Mouse (Mus musculus): Measurements from ENCODE around the gene Map2k6. TPM values are rescaled to one million over a fixed set of nuclear protein-coding genes. Genes with fewer than 3 reads are reported as not detected.

Gene Map2k6
- total and polyA plus RNA-seq, 3 experiments, result 1.9 to 3.2 TPM; not detected in 1

DNA sequence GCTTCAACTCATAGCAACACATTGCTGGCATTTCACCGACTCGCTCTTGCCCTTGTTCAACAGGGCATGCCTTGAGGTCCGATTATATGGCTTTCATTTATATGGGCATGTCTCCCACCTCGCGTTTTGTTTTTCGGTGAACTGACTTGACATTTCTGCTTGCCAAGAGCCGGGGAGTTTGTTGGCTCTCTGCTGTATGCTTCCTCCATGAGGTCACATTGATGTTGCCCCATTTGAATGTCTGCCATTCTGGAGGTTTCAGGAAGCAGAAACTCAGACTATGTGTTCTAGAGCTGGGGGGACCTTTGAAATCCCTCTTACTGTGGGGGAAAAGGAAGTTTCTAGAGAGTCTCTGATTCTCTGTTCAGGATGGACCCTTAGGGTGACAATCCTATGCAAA, 21.5 kb downstream of the Map2k6 start:
- TF ChIP-seq USF1 (IDR thresholded peaks at IDR 0.05; ENCODE audit: low read depth, low read length), result no peak
- no peak for TF ChIP-seq CHD2 (IDR thresholded peaks at IDR 0.05; ENCODE audit: low read length)
- no peak for TF ChIP-seq UBTF (IDR thresholded peaks at IDR 0.05; ENCODE audit: borderline replicate concordance, insufficient read depth, low read depth, low read length)
- TF ChIP-seq MYB (IDR thresholded peaks at IDR 0.05; ENCODE audit: low read depth, low read length), result no peak
- no peak for TF ChIP-seq CHD1 (IDR thresholded peaks at IDR 0.05; ENCODE audit: low read depth, low read length)
- TF ChIP-seq POLR2AphosphoS2 (IDR thresholded peaks at IDR 0.05; ENCODE audit: low read length), result no peak
- no peak for TF ChIP-seq NELFE (IDR thresholded peaks at IDR 0.05; ENCODE audit: low read depth, low read length)
- no peak for TF ChIP-seq SIN3A (IDR thresholded peaks at IDR 0.05; ENCODE audit: low read length)
- TF ChIP-seq CTCF (IDR thresholded peaks at IDR 0.05 in 2 of 3, conservative IDR thresholded peaks at IDR 0.05 in 1 of 3; ENCODE audit: control insufficient read depth in 1 of 3, insufficient read depth in 1 of 3, low read depth in 2 of 3, low read length in 3 of 3, poor library complexity in 1 of 3, severe bottlenecking in 1 of 3), result no peak
- TF ChIP-seq E2F4 (IDR thresholded peaks at IDR 0.05; ENCODE audit: borderline replicate concordance, low read depth, low read length), result no peak
- TF ChIP-seq HCFC1 (IDR thresholded peaks at IDR 0.05; ENCODE audit: low read depth, low read length), result no peak
- no peak for TF ChIP-seq TAL1 (IDR thresholded peaks at IDR 0.05; ENCODE audit: low read length)
- TF ChIP-seq NRF1 (IDR thresholded peaks at IDR 0.05; ENCODE audit: insufficient read depth, low read depth, low read length, poor library complexity, severe bottlenecking), result no peak
- TF ChIP-seq MYC (IDR thresholded peaks at IDR 0.05; ENCODE audit: low read depth, low read length), result no peak
- no peak for TF ChIP-seq JUND (IDR thresholded peaks at IDR 0.05; ENCODE audit: low read depth, low read length)
- no peak for DNase-seq (ENCODE audit: low read depth, low spot score)
- Histone ChIP-seq H3K36me3 (ENCODE audit: control insufficient read depth in 1 of 2, insufficient read depth in 2 of 2, low read length in 2 of 2) (no peaks in the 10 kb centered on the region), H3K27me3 (ENCODE audit: control insufficient read depth in 1 of 2, insufficient read depth in 2 of 2, low read length in 2 of 2) (no peaks in the 10 kb centered on the region), H3K4me1 (ENCODE audit: control insufficient read depth in 1 of 2, insufficient read depth in 2 of 2, low read length in 2 of 2) (no peaks in the 10 kb centered on the region), H3K9me3 (replicated peaks; ENCODE audit: insufficient read depth, low read length) (no peaks in the 10 kb centered on the region), H3K79me2 (ENCODE audit: control insufficient read depth, insufficient read depth, low read length, poor library complexity) (no peaks in the 10 kb centered on the region), H3K27ac (ENCODE audit: control insufficient read depth, low read depth, low read length) (no peak overlapping the region), H3K4me3 (ENCODE audit: control insufficient read depth in 1 of 2, insufficient read depth in 1 of 2, low read depth in 2 of 2, low read length in 2 of 2) (no peak overlapping the region), H3K9ac (ENCODE audit: control insufficient read depth, low read depth, low read length, poor library complexity, severe bottlenecking) (no peak overlapping the region)

GRCm38 (mm10) chr11:110426572-110427145, 27.7 kb downstream of the Map2k6 start:
- DNase-seq (ENCODE audit: low read depth, low spot score), result no peak
- Histone ChIP-seq H3K9ac (ENCODE audit: control insufficient read depth, low read depth, low read length, poor library complexity, severe bottlenecking) (no peak overlapping the region), H3K4me3 (ENCODE audit: control insufficient read depth in 1 of 2, insufficient read depth in 1 of 2, low read depth in 2 of 2, low read length in 2 of 2) (no peak overlapping the region), H3K36me3 (ENCODE audit: control insufficient read depth in 1 of 2, insufficient read depth in 2 of 2, low read length in 2 of 2) (no peaks in the 10 kb centered on the region), H3K27ac (ENCODE audit: control insufficient read depth, low read depth, low read length) (no peak overlapping the region), H3K27me3 (ENCODE audit: control insufficient read depth in 1 of 2, insufficient read depth in 2 of 2, low read length in 2 of 2) (no peaks in the 10 kb centered on the region), H3K4me1 (ENCODE audit: control insufficient read depth in 1 of 2, insufficient read depth in 2 of 2, low read length in 2 of 2) (no peaks in the 10 kb centered on the region), H3K9me3 (replicated peaks; ENCODE audit: insufficient read depth, low read length) (no peaks in the 10 kb centered on the region), H3K79me2 (ENCODE audit: control insufficient read depth, insufficient read depth, low read length, poor library complexity) (no peaks in the 10 kb centered on the region)
- TF ChIP-seq RCOR1 (IDR thresholded peaks at IDR 0.05; ENCODE audit: low read depth, low read length) (no peak), ZNF384 (IDR thresholded peaks at IDR 0.05; ENCODE audit: low read depth, low read length) (0 out of 2 replicates have a peak, but pooled peaks have one; percentile 5)

Measured in MEL (cell line).